Mouse (Mus musculus) limb, embryonic 14.5 days (tissue): ENCODE data around the gene Ror1. TPM values are rescaled to one million over a fixed set of nuclear protein-coding genes. Genes with fewer than 3 reads are reported as not detected.

Source experiments
- ATAC-seq: fragments of 200-750 bp; cut with Nextera tagmentation; 2 replicates; pipeline ENCODE4 v1.8.0; 2017; ENCODE audit warnings: low read depth, moderate number of reproducible peaks, moderate TSS enrichment; ENCODE audit not compliant: low FRiP score
- DNase-seq: peaks from one replicate; pipeline ENCODE4 v3.0.0-alpha.2; 2015; ENCODE audit warnings: low spot score
- H3K27ac ChIP-seq: fragments of 300-500 bp; sonication (generic); replicated peaks from 2 replicates; pipeline ENCODE4 v1.5.1; 2014; ENCODE audit warnings: low read depth, mild to moderate bottlenecking, low read length, moderate library complexity, mixed read lengths
- H3K27me3 ChIP-seq: fragments of 300-500 bp; sonication (generic); 2 replicates; pipeline ENCODE4 v1.6.1; 2014; ENCODE audit warnings: low read length, mixed read lengths; ENCODE audit not compliant: control insufficient read depth, insufficient read depth
- H3K36me3 ChIP-seq: fragments of 300-500 bp; sonication (generic); 2 replicates; pipeline ENCODE4 v1.6.1; 2014; ENCODE audit warnings: mild to moderate bottlenecking, low read length, moderate library complexity, mixed read lengths; ENCODE audit not compliant: control insufficient read depth, insufficient read depth
- H3K4me1 ChIP-seq: fragments of 300-500 bp; sonication (generic); 2 replicates; pipeline ENCODE4 v1.6.1; 2014; ENCODE audit warnings: antibody characterized with exemption, low read length, mixed read lengths; ENCODE audit not compliant: control insufficient read depth, insufficient read depth
- H3K4me2 ChIP-seq: fragments of 300-500 bp; sonication (generic); replicated peaks from 2 replicates; pipeline ENCODE4 v1.6.1; 2014; ENCODE audit warnings: low read depth, mild to moderate bottlenecking, low read length, moderate library complexity; ENCODE audit not compliant: severe bottlenecking
- H3K4me3 ChIP-seq: fragments of 300-500 bp; sonication (generic); replicated peaks from 2 replicates; pipeline ENCODE4 v1.5.1; 2014; ENCODE audit warnings: low read length
- H3K9ac ChIP-seq: fragments of 300-500 bp; sonication (generic); 2 replicates; pipeline ENCODE4 v1.6.1; 2014; ENCODE audit warnings: mild to moderate bottlenecking, low read depth, low read length, moderate library complexity; ENCODE audit not compliant: severe bottlenecking
- H3K9me3 ChIP-seq: fragments of 300-500 bp; sonication (generic); 2 replicates; pipeline ENCODE4 v1.6.1; 2016; ENCODE audit warnings: low read length; ENCODE audit not compliant: control insufficient read depth
- POLR2A ChIP-seq: fragments of 200-500 bp; IDR thresholded peaks from 2 replicates; pipeline ENCODE4 v1.8.0; 2012; ENCODE audit warnings: inconsistent platforms, mild to moderate bottlenecking, moderate library complexity, borderline replicate concordance; ENCODE audit not compliant: insufficient read depth, insufficient read length; ENCODE audit errors: extremely low read depth
- WGBS: fragments of 180-500 bp; shearing (Covaris S2); extraction: QIAGEN DNeasy Blood & Tissue Kit; methylation state at CpG from one replicate; pipeline ENCODE4 v1.1.7; 2014; 5-methylcytosine and 5-hydroxymethylcytosine counted together
- polyA plus RNA-seq, 2 experiments: library from polyadenylated mRNA; depleted of rRNA in 1 of 2; stranded (reverse) in 1 of 2; unstranded in 1 of 2; fragments of >200 nt; fragmentation: Nextera tagmentation in 1 of 2; extraction: Ambion mirVana in 1 of 2; gene quantifications; 2 replicates each; pipeline versions ENCODE4 v1.2.1 to v1.2.3; 2012 to 2014

Gene Ror1
- polyA plus RNA-seq, 2 experiments: 8.6 to 12.0 TPM

- no peak for TF ChIP-seq POLR2A
- DNase-seq (no peak), ATAC-seq (no peak)
- Histone ChIP-seq H3K4me1 (no peaks in the 10 kb centered on the region), H3K4me3 (no peak overlapping the region), H3K4me2 (no peak overlapping the region), H3K27me3 (no peaks in the 10 kb centered on the region), H3K9ac (no peak overlapping the region), H3K9me3 (no peaks in the 10 kb centered on the region), H3K27ac (no peak overlapping the region), H3K36me3 (no peaks in the 10 kb centered on the region)
- WGBS: 62% methylated on average over 2 of the region's 2 CpGs
Observed at GRCm38 (mm10) chr4:100248273-100248672, 152.7 kb downstream of the Ror1 start.

- no peaks in the 10 kb centered on the region for H3K4me1 ChIP-seq
- TF ChIP-seq POLR2A: no peak
- H3K27me3 ChIP-seq: no peaks in the 10 kb centered on the region
- H3K27ac ChIP-seq: no peak overlapping the region
- H3K4me2 ChIP-seq: no peak overlapping the region
- H3K9me3 ChIP-seq: no peaks in the 10 kb centered on the region
- WGBS: 85% methylated on average over 2 of the region's 2 CpGs
- DNase-seq (no peak), ATAC-seq (no peak)
- H3K4me3 ChIP-seq: no peak overlapping the region
- H3K9ac ChIP-seq: no peak overlapping the region
- H3K36me3 ChIP-seq: no peaks in the 10 kb centered on the region
Observed at GRCm38 (mm10) chr4:100251270-100251669, 155.7 kb downstream of the Ror1 start.

GRCm38 (mm10) chr4:100252050-100252449 is 156.5 kb downstream of the Ror1 start:
- H3K4me1 ChIP-seq: no peaks in the 10 kb centered on the region
- no peaks in the 10 kb centered on the region for H3K27me3 ChIP-seq
- no peaks in the 10 kb centered on the region for H3K36me3 ChIP-seq
- DNase-seq (no peak), ATAC-seq (no peak)
- no peak overlapping the region for H3K9ac ChIP-seq
- TF ChIP-seq POLR2A: no peak
- H3K4me3 ChIP-seq: no peak overlapping the region
- no peaks in the 10 kb centered on the region for H3K9me3 ChIP-seq
- 55% methylated on average over 1 of the region's 1 CpGs for WGBS
- no peak overlapping the region for H3K4me2 ChIP-seq
- H3K27ac ChIP-seq: no peak overlapping the region

GRCm38 (mm10) chr4:100252646-100253045 is 157.1 kb downstream of the Ror1 start:
- H3K27ac ChIP-seq: no peak overlapping the region
- H3K4me1 ChIP-seq: no peaks in the 10 kb centered on the region
- DNase-seq (no peak), ATAC-seq (no peak)
- 83% methylated on average over 10 of the region's 10 CpGs for WGBS
- no peak overlapping the region for H3K9ac ChIP-seq
- no peaks in the 10 kb centered on the region for H3K36me3 ChIP-seq
- H3K4me3 ChIP-seq: no peak overlapping the region
- no peak for TF ChIP-seq POLR2A
- no peak overlapping the region for H3K4me2 ChIP-seq
- H3K27me3 ChIP-seq: no peaks in the 10 kb centered on the region
- H3K9me3 ChIP-seq: no peaks in the 10 kb centered on the region

- Histone ChIP-seq H3K4me2 (no peak overlapping the region), H3K9me3 (no peaks in the 10 kb centered on the region), H3K27me3 (no peaks in the 10 kb centered on the region), H3K9ac (no peak overlapping the region), H3K4me3 (no peak overlapping the region), H3K4me1 (no peaks in the 10 kb centered on the region), H3K36me3 (no peaks in the 10 kb centered on the region), H3K27ac (no peak overlapping the region)
- ATAC-seq (no peak), DNase-seq (no peak)
- TF ChIP-seq POLR2A: no peak
- 72% methylated on average over 9 of the region's 9 CpGs for WGBS
Observed at GRCm38 (mm10) chr4:100253401-100253800, 157.8 kb downstream of the Ror1 start.

- Histone ChIP-seq H3K27me3 (no peaks in the 10 kb centered on the region), H3K36me3 (no peaks in the 10 kb centered on the region), H3K4me1 (no peaks in the 10 kb centered on the region), H3K27ac (no peak overlapping the region), H3K9me3 (no peaks in the 10 kb centered on the region), H3K4me3 (no peak overlapping the region), H3K9ac (no peak overlapping the region), H3K4me2 (no peak overlapping the region)
- TF ChIP-seq POLR2A: no peak
- DNase-seq (no peak), ATAC-seq (no peak)
- WGBS: 66% methylated on average over 7 of the region's 7 CpGs
Observed at GRCm38 (mm10) chr4:100253831-100254230, 158.2 kb downstream of the Ror1 start.
